Mouse (Mus musculus) heart, adult 2 months (tissue): ENCODE measurements around the gene 4930539E08Rik.

ENCODE experiments used
- CTCF ChIP-seq: fragments of 200-600 bp; IDR thresholded peaks from 2 replicates; pipeline ENCODE4 v1.8.1; 2022; ENCODE audit warnings: antibody characterized with exemption, mild to moderate bottlenecking, moderate library complexity
- EP300 ChIP-seq: fragments of 200-500 bp; IDR thresholded peaks from 2 replicates; pipeline ENCODE4 v1.6.1; 2011; ENCODE audit warnings: low read depth, low read length, control low read depth; ENCODE audit not compliant: insufficient read depth
- POLR2A ChIP-seq: fragments of 200-500 bp; IDR thresholded peaks from 2 replicates; pipeline ENCODE4 v1.6.1; 2011; ENCODE audit warnings: mild to moderate bottlenecking, low read depth, low read length, control low read depth; ENCODE audit not compliant: insufficient read depth

DNA sequence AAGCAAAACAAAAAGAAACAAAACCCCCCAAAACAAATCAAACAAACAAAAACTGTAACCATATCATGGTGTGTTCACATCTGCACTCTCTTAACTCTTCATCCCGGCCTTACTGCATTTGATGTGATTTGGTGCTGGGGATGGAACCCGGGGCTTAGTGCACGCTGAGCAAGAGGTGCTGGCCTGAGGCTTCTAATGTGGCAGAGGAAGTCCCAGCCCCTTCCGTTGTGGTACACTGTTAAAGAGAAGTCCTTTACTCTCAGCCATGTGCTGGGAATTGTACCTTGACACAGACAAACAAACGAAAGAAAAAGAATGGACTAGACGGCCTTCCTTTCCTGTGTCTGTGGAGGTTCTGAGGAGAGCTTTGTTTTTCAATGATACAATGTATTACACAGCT is 7.0 kb upstream of the 4930539E08Rik start:
- TF ChIP-seq POLR2A (no peak), CTCF (no peak), EP300 (no peak)
